Mouse (Mus musculus): ENCODE results near the gene Esr2.
"Not testable (repeated sequence)": the region's sequence is repeated elsewhere in the genome, so short reads cannot be mapped to it uniquely, and the experiment has no call there.

GRCm38 (mm10) chr12:76222104-76222503 is 45.0 kb upstream of the Esr2 start:
- not testable (repeated sequence) for TF ChIP-seq POLR2A (IDR thresholded peaks at IDR 0.05; ENCODE audit: borderline replicate concordance, insufficient read depth, low read length); CTCF (IDR thresholded peaks at IDR 0.05; ENCODE audit: borderline replicate concordance, insufficient read depth, low read depth, low read length)

Measured in cerebellum, adult 2 months (tissue).